Mouse (Mus musculus) heart, postnatal 14 days (tissue): ENCODE results near the gene Pou5f1. TPM values are rescaled to one million over a fixed set of nuclear protein-coding genes. Genes with fewer than 3 reads are reported as not detected.
A peak's percentile ranks its signal among the peaks of the same experiment; 100 is the strongest.
"Not testable (repeated sequence)": the region's sequence is repeated elsewhere in the genome, so short reads cannot be mapped to it uniquely, and the experiment has no call there.

ENCODE experiments used
- DNase-seq, 2 experiments: peaks; one replicate each; pipeline ENCODE4 v3.0.0; 2021 to 2022
- intact Hi-C: fragments of 180-260 bp; cut with DNase I; formaldehyde crosslinking; loops from one replicate; pipeline ENCODE4 v1.15.1; 2025
- long read RNA-seq, 2 experiments: library from polyadenylated mRNA; stranded (forward); transcript quantifications; one replicate each; pipeline ENCODE4 v2.0.0; 2021
- total RNA-seq, 2 experiments: library from RNA; stranded (reverse); gene quantifications; 2 replicates each; pipeline ENCODE4 v1.2.3; 2021

Gene Pou5f1
- not detected for total RNA-seq
- long read RNA-seq, experiment 1: 0 reads
- long read RNA-seq, experiment 2: 0 reads

GRCm38 (mm10) chr17:35505776-35506175 is at the start of gene Pou5f1:
Pou5f1 (plus strand) TSS chr17:35506018.
- intact Hi-C loops: no loop called here

DNA sequence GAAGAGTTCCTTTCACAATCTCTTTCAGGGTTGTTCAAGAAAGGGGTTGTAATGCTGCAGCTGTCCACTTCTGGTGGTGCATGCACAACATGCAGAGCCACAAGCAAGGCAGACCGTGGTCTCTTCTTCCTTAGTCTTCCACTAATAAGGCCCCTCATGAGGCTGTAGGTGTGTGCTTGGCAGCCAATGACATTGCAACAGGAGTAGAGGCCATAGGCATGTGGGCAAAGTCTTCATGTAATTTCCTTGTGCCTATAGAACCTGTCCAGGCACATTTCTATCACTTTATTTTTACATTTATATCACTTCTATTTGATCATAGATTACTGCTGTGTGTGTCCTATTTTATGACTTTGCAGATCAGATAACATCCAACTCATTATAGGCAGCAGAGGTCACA is 47.6 kb upstream of the Pou5f1 start:
- intact Hi-C loops, DNase-seq: not testable (repeated sequence)

More at GRCm38 (mm10) chr17:35505776-35506175, at the start of gene Pou5f1:
- DNase-seq: no peak

DNA sequence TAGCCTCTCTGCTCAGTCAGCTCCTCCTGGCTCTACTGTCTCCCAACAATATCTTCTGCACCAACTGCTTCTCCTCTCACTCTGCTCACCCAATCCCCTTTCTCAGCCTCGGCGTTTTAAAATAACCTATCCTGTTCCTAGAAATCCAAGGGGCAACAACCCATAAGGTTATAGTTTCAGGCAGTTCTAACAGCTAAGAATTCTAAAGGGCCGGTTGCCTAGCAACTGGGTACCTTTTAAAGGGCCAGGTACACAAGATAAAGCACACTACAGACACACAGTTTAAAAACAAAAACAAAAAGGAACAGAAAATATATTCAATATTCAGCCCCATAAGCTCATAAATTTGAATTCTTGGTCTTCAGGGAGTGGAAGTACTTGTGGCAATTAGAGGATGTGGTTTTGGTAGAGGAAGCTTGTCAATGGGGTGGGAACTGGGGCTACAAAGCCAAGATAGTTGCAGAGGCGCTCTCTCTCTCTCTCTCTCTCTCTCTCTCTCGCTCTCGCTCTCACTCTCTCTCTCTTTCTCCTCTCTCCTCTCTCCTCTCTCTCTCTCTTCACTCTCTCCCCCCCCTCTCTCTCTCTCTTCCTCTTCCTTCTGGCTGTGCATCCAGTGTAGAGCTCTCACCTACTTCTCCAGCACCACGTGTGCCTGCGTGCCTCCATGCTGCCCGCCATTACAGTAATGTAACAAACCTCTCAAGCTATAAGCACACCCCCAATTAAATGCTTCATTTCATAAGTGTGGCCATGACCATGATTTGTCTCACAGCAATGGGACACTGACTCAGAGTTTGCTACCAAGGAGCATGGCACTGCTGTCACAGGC is 45.1 kb upstream of the Pou5f1 start:
- intact Hi-C loops, DNase-seq: not testable (repeated sequence)

DNA sequence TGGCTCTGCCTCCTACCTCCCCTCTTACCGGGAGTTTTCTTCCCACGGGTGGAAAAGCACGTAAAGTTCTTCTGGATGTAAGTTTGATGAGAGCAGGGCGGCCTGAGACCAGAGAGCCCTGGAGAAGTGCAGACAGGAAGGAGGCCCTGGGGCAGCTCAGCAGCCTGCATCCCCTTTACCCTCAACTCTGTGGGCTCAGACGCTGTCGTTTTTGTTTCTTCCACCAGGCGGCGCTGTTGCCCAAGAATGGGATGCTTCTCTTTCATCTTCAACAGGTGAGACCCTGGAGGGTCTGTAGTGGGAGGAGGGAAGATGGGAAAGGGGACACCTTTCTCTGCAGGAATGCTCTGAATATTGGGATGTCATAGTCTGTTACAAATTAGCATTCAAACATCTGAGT is 40.2 kb upstream of the Pou5f1 start:
- intact Hi-C loops, DNase-seq: not testable (repeated sequence)

DNA sequence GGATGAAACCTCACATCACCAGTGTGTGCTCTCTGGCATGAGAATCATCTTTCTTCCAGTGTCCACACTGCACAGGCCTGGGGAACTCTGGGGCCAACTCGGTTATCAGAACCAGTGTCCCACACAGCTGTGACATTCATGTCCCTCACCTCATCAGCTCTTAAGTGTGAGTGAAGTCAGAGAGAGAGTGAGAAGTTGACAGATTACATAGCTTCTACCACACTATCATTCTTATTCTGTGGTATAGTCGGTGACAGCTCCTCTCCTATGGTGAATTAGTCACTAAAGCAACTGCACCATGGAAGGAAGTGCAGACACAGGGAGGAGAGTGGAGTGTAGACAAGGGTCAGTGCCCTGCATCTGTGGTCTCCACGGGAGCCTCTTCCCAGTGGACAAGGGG is 36.9 kb upstream of the Pou5f1 start:
- DNase-seq, intact Hi-C loops: not testable (repeated sequence)

DNA sequence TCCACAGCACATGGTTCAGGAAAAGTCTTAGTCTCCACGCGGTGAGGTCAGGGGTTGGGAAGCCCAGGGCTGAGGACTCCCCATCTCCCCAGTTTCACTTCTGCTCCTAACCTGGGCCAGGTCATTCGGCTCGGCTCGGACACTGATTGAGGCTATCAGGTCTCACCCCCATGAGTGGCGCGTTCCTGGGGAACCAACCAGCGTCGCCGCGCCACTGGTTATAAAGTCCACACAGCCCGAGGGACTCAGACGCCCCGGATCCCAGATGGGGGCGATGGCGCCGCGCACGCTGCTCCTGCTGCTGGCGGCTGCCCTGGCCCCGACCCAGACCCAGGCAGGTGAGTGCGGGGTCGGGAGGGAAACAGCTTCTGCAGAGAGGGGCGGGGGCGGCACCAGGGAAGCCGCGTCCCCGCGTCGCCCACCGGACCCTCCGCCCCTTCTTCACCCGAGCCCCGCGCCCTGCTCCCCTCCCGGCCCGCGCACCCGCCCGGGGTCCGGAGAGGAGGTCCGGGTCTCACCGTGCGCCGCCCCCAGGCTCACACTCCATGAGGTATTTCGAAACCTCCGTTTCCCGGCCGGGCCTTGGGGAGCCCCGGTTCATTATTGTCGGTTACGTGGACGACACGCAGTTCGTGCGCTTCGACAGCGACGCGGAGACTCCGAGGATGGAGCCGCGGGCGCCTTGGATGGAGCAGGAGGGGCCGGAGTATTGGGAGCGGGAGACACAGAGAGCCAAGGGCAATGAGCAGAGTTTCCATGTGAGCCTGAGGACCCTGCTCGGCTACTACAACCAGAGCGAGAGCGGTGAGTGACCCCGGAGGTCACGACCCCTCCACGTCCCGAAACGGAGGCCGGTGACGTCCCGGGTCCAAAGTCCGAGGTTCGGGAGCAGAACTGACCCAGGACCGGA is 35.7 kb upstream of the Pou5f1 start, which contains the start of gene H2-Q10:
H2-Q10 (plus strand) TSS at position 248 of the 910 bp plus-strand sequence.
- peak in 1 of 2 experiments; percentile 3 for DNase-seq
- intact Hi-C loops: no loop called here

DNA sequence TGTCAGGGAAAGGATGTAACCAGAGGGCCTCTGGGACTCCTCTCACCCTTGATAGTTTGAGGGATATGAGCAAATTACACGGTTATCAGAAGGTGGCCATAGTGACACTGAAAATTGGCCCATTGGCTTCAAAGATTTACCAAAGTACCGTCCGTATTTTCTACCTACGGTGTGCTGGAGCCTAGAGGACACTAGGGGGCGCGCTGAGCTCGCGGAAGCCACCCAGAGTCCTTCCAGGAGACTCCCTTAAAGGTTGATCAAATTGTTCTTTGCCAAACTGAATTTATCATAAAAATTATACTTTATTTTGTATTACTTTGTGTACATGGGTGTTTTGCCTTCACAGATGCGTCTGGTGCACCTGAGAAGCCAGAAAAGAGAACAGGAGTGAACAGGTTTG is 21.8 kb upstream of the Pou5f1 start:
- intact Hi-C loops: loop anchor here (1.0 kb wide), 1 partner anchor 25 kb away; no protein-coding TSS in a partner anchor

DNA sequence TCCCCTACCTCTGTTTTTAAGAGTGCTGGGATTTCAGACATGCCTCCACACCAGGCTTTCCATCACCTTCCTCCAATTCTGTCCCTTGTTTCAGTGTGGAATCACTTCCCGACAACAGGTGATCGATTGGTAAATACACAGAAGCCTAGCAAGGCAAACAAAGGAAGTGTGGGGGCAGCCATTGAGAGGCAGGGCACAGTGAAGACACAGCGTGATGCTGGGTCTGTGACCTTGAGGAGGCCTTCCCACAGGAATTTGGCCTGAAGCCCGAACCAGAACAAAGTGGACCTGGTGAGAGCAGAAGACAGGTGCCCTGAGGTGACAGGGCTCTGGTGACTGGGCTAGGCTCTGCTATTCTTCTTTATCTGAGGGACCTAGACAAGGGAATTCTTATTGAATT is 20.1 kb upstream of the Pou5f1 start:
- intact Hi-C loops: no loop called here
- DNase-seq: peak in 1 of 2 experiments; percentile 42

More for the DNA sequence above, 21.8 kb upstream of the Pou5f1 start:
- DNase-seq: peak; percentile 69 to 76

DNA sequence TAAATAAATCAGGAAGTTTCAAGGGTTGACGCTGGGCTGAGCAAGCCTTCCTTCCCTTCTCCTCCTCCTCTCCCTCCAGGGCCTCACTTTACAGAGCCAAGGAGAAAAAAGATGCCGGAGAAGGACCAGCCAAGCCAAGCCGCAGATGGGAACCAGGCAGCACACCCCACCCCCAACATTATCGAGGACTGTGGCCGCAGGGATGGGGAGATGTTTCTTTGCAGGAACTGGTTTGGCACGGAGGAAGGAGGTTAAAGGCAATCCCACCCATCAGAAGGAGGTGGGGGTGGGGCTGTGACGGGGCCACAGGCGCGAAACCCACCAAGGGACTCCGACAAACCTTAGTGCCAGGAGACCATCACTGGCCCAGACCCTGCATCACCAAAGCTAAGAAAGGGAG is 19.1 kb upstream of the Pou5f1 start:
- DNase-seq: no peak
- intact Hi-C loops: no loop called here

GRCm38 (mm10) chr17:35488041-35488440 is 17.8 kb upstream of the Pou5f1 start:
- intact Hi-C loops: no loop called here

GRCm38 (mm10) chr17:35490320-35490719 is 15.5 kb upstream of the Pou5f1 start:
- DNase-seq: no peak
- intact Hi-C loops: no loop called here

More at GRCm38 (mm10) chr17:35488041-35488440, 17.8 kb upstream of the Pou5f1 start:
- DNase-seq: no peak

- no peak for DNase-seq
- intact Hi-C loops: no loop called here
Observed at GRCm38 (mm10) chr17:35497124-35497523, 8.7 kb upstream of the Pou5f1 start.

- DNase-seq: no peak
- intact Hi-C loops: no loop called here
Observed at GRCm38 (mm10) chr17:35502226-35502625, 3.6 kb upstream of the Pou5f1 start.

DNA sequence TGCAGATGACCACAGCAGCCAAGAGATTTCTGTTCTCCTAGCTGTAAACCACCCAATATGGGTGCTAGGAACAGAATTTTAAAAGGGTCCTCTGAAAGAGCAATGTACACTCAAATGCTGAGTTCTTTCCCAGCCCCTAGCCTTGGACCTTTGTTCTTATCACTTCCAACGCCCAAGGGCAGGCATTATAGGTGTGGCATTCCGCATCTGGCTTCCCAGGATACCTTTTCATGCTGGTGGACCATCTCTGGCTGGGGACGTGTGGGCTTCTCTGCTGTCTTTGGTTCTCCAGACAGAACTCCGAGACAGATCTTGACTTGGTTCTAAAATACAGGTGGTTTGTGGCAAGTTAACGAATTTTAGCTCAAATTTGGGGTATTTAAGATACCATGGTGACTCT is 3.1 kb upstream of the Pou5f1 start:
- no peak for DNase-seq
- intact Hi-C loops: no loop called here

DNA sequence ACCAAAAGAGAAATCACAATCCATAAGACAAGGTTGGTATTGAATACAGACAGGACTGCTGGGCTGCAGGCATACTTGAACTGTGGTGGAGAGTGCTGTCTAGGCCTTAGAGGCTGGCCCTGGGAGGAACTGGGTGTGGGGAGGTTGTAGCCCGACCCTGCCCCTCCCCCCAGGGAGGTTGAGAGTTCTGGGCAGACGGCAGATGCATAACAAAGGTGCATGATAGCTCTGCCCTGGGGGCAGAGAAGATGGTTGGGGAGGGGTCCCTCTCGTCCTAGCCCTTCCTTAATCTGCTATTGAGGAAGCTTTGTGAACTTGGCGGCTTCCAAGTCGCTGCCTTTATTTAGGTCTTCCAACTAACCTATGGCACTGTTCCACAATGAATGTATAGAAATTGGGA is 2.0 kb upstream of the Pou5f1 start:
- intact Hi-C loops: no loop called here
- no peak for DNase-seq

DNA sequence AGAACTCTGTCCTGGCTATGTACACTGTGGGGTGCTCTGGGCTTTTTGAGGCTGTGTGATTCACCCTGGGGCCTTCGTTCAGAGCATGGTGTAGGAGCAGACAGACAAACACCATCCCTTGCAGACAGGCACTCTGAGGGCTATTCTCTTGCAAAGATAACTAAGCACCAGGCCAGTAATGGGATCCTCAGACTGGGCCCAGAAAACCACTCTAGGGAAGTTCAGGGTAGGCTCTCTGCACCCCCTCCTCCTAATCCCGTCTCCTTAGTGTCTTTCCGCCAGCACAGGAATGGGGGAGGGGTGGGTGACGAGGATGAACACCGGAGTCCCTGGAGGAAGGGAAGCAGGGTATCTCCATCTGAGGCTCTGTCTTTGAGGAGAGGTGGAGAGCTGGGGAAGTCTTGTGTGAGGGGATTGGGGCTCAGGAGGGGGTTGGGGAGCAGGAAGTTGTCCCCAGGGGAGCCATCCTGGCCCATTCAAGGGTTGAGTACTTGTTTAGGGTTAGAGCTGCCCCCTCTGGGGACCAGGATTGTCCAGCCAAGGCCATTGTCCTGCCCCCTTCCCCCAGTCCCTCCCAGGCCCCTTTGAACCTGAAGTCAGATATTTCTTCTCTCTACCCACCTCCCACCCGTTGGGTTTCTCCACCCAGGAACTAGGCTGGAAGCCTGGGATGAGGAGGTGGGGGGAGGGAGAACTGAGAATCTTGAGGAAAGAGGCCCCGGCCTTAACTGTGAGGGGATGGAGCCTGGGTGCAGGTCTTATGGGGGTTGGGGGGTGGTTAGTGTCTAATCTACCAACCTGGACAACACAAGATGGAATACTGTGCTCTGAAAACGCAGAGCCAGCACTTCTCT is 963 bp upstream of the Pou5f1 start:
- DNase-seq: no peak

DNA sequence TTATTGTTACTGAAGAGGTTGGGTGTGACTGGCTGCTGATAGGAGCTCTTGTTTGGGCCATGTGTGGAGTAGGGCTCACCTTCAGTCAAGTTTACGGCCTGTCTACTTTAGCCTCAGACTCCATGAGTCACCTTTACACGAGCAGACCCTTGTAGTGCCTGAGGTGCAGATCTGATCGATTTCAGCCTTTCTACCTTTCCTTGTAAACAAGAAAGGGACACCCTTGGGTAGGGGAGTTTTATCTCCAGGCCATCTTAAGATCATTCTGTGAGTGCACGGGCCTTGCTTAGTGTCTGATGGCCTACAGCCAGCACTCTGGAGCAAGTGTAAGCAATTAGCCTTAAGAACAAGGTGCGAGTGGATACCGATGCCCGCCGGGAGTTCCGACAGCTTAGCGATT is 1.1 kb downstream of the Pou5f1 start:
- DNase-seq: no peak
- intact Hi-C loops: no loop called here

More for the DNA sequence above, 963 bp upstream of the Pou5f1 start:
- intact Hi-C loops: no loop called here

- DNase-seq: no peak
- intact Hi-C loops: no loop called here
Observed at GRCm38 (mm10) chr17:35507556-35508260, 1.9 kb downstream of the Pou5f1 start.

- intact Hi-C loops, DNase-seq: not testable (repeated sequence)
Observed at GRCm38 (mm10) chr17:35508279-35508678, 2.5 kb downstream of the Pou5f1 start.
